Mouse (Mus musculus) liver, embryonic 16.5 days (tissue): ENCODE data around the gene Sema6b. TPM values are rescaled to one million over a fixed set of nuclear protein-coding genes. Genes with fewer than 3 reads are reported as not detected.

ENCODE experiments used
- ATAC-seq: fragments of 200-750 bp; cut with Nextera tagmentation; 2 replicates; pipeline ENCODE4 v1.8.0; 2017; ENCODE audit warnings: low read depth, mild to moderate bottlenecking, moderate number of reproducible peaks, moderate library complexity
- H3K27ac ChIP-seq: fragments of 300-500 bp; sonication (generic); 2 replicates; pipeline ENCODE4 v1.5.1; 2014; ENCODE audit warnings: mild to moderate bottlenecking, low read length
- H3K27me3 ChIP-seq: fragments of 300-500 bp; sonication (generic); 2 replicates; pipeline ENCODE4 v1.6.1; 2014; ENCODE audit warnings: low read depth, low read length, mixed read lengths; ENCODE audit not compliant: control insufficient read depth, insufficient read depth
- H3K36me3 ChIP-seq: fragments of 300-500 bp; sonication (generic); 2 replicates; pipeline ENCODE4 v1.6.1; 2014; ENCODE audit warnings: mild to moderate bottlenecking; ENCODE audit not compliant: control insufficient read depth, insufficient read depth
- H3K4me1 ChIP-seq: fragments of 300-500 bp; sonication (generic); 2 replicates; pipeline ENCODE4 v1.6.1; 2014; ENCODE audit warnings: low read depth, low read length, mixed read lengths; ENCODE audit not compliant: control insufficient read depth
- H3K4me2 ChIP-seq: fragments of 300-500 bp; sonication (generic); 2 replicates; pipeline ENCODE4 v1.6.1; 2014; ENCODE audit warnings: low read depth, low read length, mixed read lengths
- H3K4me3 ChIP-seq: fragments of 300-500 bp; sonication (generic); 2 replicates; pipeline ENCODE4 v1.5.1; 2014; ENCODE audit warnings: low read depth, mild to moderate bottlenecking, low read length
- H3K9ac ChIP-seq: fragments of 300-500 bp; sonication (generic); 2 replicates; pipeline ENCODE4 v1.6.1; 2014; ENCODE audit warnings: low read depth, low read length
- H3K9me3 ChIP-seq: fragments of 300-500 bp; sonication (generic); replicated peaks from 2 replicates; pipeline ENCODE4 v1.6.1; 2016; ENCODE audit warnings: low read length; ENCODE audit not compliant: control insufficient read depth
- WGBS: fragments of 180-500 bp; shearing (Covaris S2); extraction: QIAGEN DNeasy Blood & Tissue Kit; methylation state at CpG from one replicate; pipeline ENCODE4 v1.1.7; 2014; ENCODE audit not compliant: insufficient replicate concordance; 5-methylcytosine and 5-hydroxymethylcytosine counted together
- polyA plus RNA-seq: library from polyadenylated mRNA; unstranded; fragments of >200 nt; fragmentation: Nextera tagmentation; extraction: Ambion mirVana; gene quantifications from 2 replicates; pipeline ENCODE4 v1.2.1, GENCODE M21; 2015

Gene Sema6b
- polyA plus RNA-seq, 1 experiment from 2014 or later, result 1.3 TPM

DNA sequence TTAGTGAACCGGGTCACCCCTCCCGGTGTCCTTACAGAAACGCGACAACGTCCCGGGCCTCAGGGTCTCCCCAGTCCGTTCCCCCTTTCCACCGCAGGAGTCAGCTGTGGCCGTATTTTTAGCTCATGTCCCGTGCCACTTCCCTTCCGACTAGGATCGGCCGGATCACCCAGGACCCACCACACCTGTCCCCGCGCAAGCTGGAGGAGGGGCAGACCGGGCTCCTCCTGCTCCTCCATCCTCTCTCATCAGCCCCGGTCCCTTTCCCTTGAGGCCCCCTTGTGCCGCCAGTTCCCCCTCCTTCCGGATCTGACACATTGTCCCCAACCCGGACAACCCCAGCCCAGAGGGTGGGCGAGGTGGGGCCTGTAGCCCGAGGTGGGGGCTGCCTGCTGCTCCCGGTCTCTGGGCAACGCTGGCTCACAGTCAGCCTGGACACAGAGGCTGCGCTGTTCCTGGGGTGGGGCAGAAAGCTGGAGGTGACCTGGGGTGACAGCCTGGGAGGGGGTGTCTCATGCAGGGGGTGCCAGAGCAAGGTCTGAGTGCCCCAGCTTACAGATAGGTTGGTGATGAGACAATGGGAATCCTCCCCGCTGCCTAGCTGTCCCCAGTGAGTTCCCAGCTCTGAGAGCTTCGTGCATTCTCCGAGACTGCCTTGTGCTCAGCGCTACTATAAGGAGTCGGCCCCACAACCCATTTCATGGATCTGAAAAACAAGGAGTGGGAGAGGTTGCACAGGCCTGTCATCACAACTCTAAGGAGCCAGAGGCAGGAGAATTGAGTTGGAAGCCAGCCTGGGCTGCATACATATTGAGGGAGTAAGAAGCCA, 8.9 kb upstream of the Sema6b start:
- no peak overlapping the region for H3K9ac ChIP-seq
- H3K27me3 ChIP-seq, result peaks cover 37% of the 10 kb centered on the region
- no peak overlapping the region for H3K27ac ChIP-seq
- no peak for ATAC-seq
- H3K4me2 ChIP-seq, result no peak overlapping the region
- no peaks in the 10 kb centered on the region for H3K36me3 ChIP-seq
- H3K9me3 ChIP-seq, result no peaks in the 10 kb centered on the region
- peaks cover 6% of the 10 kb centered on the region for H3K4me1 ChIP-seq
- 5% methylated on average over 30 of the region's 30 CpGs for WGBS
- no peak overlapping the region for H3K4me3 ChIP-seq

- Histone ChIP-seq H3K9me3 (no peaks in the 10 kb centered on the region), H3K27me3 (peaks cover 41% of the 10 kb centered on the region), H3K36me3 (no peaks in the 10 kb centered on the region), H3K4me1 (peaks cover 3% of the 10 kb centered on the region; the same call in 1 of the 2 replicates), H3K4me3 (no peak overlapping the region), H3K27ac (no peak overlapping the region), H3K4me2 (no peak overlapping the region), H3K9ac (no peak overlapping the region)
- WGBS, result 17% methylated on average over 9 of the region's 9 CpGs
- no peak for ATAC-seq
Measured at GRCm38 (mm10) chr17:56148280-56148679, 8.1 kb upstream of the Sema6b start.

GRCm38 (mm10) chr17:56147420-56147819, 7.3 kb upstream of the Sema6b start:
- ATAC-seq, result no peak
- Histone ChIP-seq H3K4me1 (peaks cover 3% of the 10 kb centered on the region; the same call in 1 of the 2 replicates), H3K4me3 (no peak overlapping the region), H3K27ac (no peak overlapping the region), H3K4me2 (no peak overlapping the region), H3K36me3 (no peaks in the 10 kb centered on the region), H3K9me3 (no peaks in the 10 kb centered on the region), H3K9ac (no peak overlapping the region), H3K27me3 (peaks cover 42% of the 10 kb centered on the region)
- WGBS, result 46% methylated on average over 12 of the region's 12 CpGs

DNA sequence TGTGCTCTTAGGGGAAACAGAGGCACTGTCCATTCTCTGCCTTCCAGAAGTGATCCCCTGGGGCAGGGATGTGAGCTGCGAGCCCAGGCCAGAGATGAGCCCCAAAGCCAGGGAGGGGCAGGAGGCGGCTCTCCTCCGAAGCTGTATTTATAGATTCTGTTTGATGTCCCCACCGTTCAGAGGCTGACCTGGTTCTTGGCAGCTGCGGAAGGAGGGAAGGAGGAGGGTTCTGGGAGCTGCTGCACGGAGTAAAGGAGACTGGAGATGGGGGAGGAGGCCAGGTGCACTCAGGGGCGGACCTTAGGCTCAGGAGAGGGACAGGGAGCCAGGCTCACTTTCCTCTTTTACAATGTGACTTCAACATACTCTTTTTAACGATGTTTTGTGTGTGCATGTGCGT, 6.0 kb upstream of the Sema6b start:
- H3K4me2 ChIP-seq, result no peak overlapping the region
- no peak overlapping the region for H3K9ac ChIP-seq
- H3K27me3 ChIP-seq, result peaks cover 55% of the 10 kb centered on the region
- H3K36me3 ChIP-seq, result no peaks in the 10 kb centered on the region
- H3K27ac ChIP-seq, result no peak overlapping the region
- 31% methylated on average over 9 of the region's 9 CpGs for WGBS
- ATAC-seq, result no peak
- peaks cover 10% of the 10 kb centered on the region; the same call in 1 of the 2 replicates for H3K4me1 ChIP-seq
- H3K9me3 ChIP-seq, result no peaks in the 10 kb centered on the region
- no peak overlapping the region for H3K4me3 ChIP-seq

- peaks cover 66% of the 10 kb centered on the region for H3K27me3 ChIP-seq
- H3K9me3 ChIP-seq, result no peaks in the 10 kb centered on the region
- H3K36me3 ChIP-seq, result no peaks in the 10 kb centered on the region
- peaks cover 16% of the 10 kb centered on the region for H3K4me1 ChIP-seq
- no peak overlapping the region for H3K9ac ChIP-seq
- WGBS, result 62% methylated on average over 9 of the region's 9 CpGs
- no peak overlapping the region for H3K4me2 ChIP-seq
- no peak overlapping the region for H3K27ac ChIP-seq
- no peak overlapping the region for H3K4me3 ChIP-seq
- ATAC-seq, result no peak
Measured at GRCm38 (mm10) chr17:56144546-56144945, 4.4 kb upstream of the Sema6b start.

GRCm38 (mm10) chr17:56141702-56142605, 1.8 kb upstream of the Sema6b start:
- H3K36me3 ChIP-seq, result no peaks in the 10 kb centered on the region
- peaks cover 15% of the 10 kb centered on the region for H3K4me1 ChIP-seq
- peaks cover 49% of the 10 kb centered on the region for H3K27me3 ChIP-seq
- H3K4me2 ChIP-seq, result peak overlapping the region; percentile 37
- H3K9ac ChIP-seq, result no peak overlapping the region
- WGBS, result 3% methylated on average over 47 of the region's 47 CpGs
- no peaks in the 10 kb centered on the region for H3K9me3 ChIP-seq
- H3K27ac ChIP-seq, result no peak overlapping the region
- no peak for ATAC-seq
- H3K4me3 ChIP-seq, result peak overlapping the region; percentile 7; the same call in 1 of the 2 replicates

- no peak overlapping the region for H3K27ac ChIP-seq
- no peaks in the 10 kb centered on the region for H3K36me3 ChIP-seq
- ATAC-seq, result no peak
- WGBS, result 17% methylated on average over 15 of the region's 21 CpGs
- H3K4me3 ChIP-seq, result peak overlapping the region; percentile 62
- peak overlapping the region; percentile 88 for H3K4me2 ChIP-seq
- H3K9me3 ChIP-seq, result no peaks in the 10 kb centered on the region
- no peak overlapping the region for H3K9ac ChIP-seq
- H3K27me3 ChIP-seq, result peaks cover 45% of the 10 kb centered on the region
- H3K4me1 ChIP-seq, result peaks cover 17% of the 10 kb centered on the region
Measured at GRCm38 (mm10) chr17:56139355-56139754, 788 bp downstream of the Sema6b start.

DNA sequence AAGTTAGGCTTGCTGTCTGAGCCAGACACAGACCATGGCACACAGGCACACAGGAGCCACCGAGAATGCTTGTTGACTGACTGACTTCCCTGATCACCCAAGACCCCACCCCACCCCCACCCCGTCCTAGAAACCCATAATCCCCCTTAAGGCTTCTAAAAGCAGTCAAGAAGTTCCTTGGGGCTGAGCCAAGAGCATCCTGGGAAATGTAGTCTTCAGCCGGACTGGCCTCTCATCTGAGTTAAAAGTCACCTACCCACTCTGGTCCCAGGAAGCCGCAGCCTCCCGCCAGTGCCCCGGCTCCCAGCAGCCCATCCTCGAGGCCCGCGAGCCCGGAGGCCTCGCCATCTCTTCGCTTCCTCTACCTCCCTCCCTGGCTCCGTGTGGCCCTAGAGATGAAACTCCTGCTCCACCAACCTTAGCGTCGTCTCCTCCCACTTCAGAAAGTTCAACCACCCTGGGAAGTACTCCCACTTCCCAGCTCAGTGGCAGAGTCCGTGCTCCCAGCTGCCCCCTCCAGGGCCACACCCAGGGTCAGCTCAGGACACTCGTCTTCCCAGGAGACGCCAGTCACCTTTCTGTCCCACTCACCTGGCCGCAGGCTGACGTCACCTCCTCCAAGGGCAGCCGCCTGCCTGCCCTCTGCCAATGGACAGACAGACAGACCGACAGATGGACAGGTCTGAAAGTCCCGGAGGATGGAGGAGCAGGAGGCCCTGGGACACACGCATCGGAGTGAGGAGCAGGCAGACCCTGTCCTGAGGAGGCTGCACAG, 2.1 kb downstream of the Sema6b start:
- H3K9me3 ChIP-seq, result no peaks in the 10 kb centered on the region
- no peak overlapping the region for H3K4me2 ChIP-seq
- ATAC-seq, result no peak
- H3K27me3 ChIP-seq, result peaks cover 38% of the 10 kb centered on the region
- H3K9ac ChIP-seq, result no peak overlapping the region
- no peaks in the 10 kb centered on the region for H3K36me3 ChIP-seq
- H3K4me1 ChIP-seq, result peaks cover 30% of the 10 kb centered on the region
- no peak overlapping the region for H3K27ac ChIP-seq
- no peak overlapping the region for H3K4me3 ChIP-seq
- 33% methylated on average over 25 of the region's 25 CpGs for WGBS
